Mouse (Mus musculus) hindbrain, embryonic 14.5 days (tissue): ENCODE measurements around the gene Rubcnl. TPM values are rescaled to one million over a fixed set of nuclear protein-coding genes. Genes with fewer than 3 reads are reported as not detected.

Experiments used
- ATAC-seq: fragments of 200-750 bp; cut with Nextera tagmentation; 2 replicates; pipeline ENCODE4 v1.8.0; 2017; ENCODE audit warnings: moderate number of reproducible peaks, mild to moderate bottlenecking, moderate TSS enrichment, moderate library complexity; ENCODE audit not compliant: low FRiP score
- DNase-seq: peaks from one replicate; pipeline ENCODE4 v3.0.0-alpha.2; 2015; ENCODE audit warnings: low spot score
- H3K27ac ChIP-seq: fragments of 300-500 bp; sonication (generic); 2 replicates; pipeline ENCODE4 v1.5.1; 2014; ENCODE audit warnings: mild to moderate bottlenecking, moderate library complexity
- H3K27me3 ChIP-seq: fragments of 300-500 bp; sonication (generic); 2 replicates; pipeline ENCODE4 v1.6.1; 2014; ENCODE audit warnings: mild to moderate bottlenecking, low read length, mixed read lengths; ENCODE audit not compliant: control insufficient read depth, insufficient read depth
- H3K36me3 ChIP-seq: fragments of 300-500 bp; sonication (generic); replicated peaks from 2 replicates; pipeline ENCODE4 v1.6.1; 2014; ENCODE audit not compliant: control insufficient read depth, insufficient read depth
- H3K4me1 ChIP-seq: fragments of 300-500 bp; sonication (generic); replicated peaks from 2 replicates; pipeline ENCODE4 v1.6.1; 2014; ENCODE audit warnings: antibody characterized with exemption, low read length, mixed read lengths; ENCODE audit not compliant: control insufficient read depth, insufficient read depth
- H3K4me2 ChIP-seq: fragments of 300-500 bp; sonication (generic); replicated peaks from 2 replicates; pipeline ENCODE4 v1.6.1; 2014; ENCODE audit warnings: mild to moderate bottlenecking, moderate library complexity
- H3K4me3 ChIP-seq: fragments of 300-500 bp; sonication (generic); replicated peaks from 2 replicates; pipeline ENCODE4 v1.5.1; 2014; ENCODE audit warnings: mild to moderate bottlenecking, low read length
- H3K9ac ChIP-seq: fragments of 300-500 bp; sonication (generic); 2 replicates; pipeline ENCODE4 v1.6.1; 2014
- H3K9me3 ChIP-seq: fragments of 300-500 bp; sonication (generic); 2 replicates; pipeline ENCODE4 v1.6.1; 2016; ENCODE audit warnings: low read length; ENCODE audit not compliant: control insufficient read depth
- WGBS: fragments of 180-500 bp; shearing (Covaris S2); extraction: QIAGEN DNeasy Blood & Tissue Kit; methylation state at CpG from one replicate; pipeline ENCODE4 v1.1.7; 2014; 5-methylcytosine and 5-hydroxymethylcytosine counted together
- polyA plus RNA-seq: library from polyadenylated mRNA; unstranded; fragments of >200 nt; fragmentation: Nextera tagmentation; extraction: Ambion mirVana; gene quantifications from 2 replicates; pipeline ENCODE4 v1.2.1, GENCODE M21; 2014

Gene Rubcnl
- polyA plus RNA-seq, 1 experiment from 2014 or later, result 0.27 TPM

GRCm38 (mm10) chr14:75030764-75031163 lies 14.9 kb downstream of the Rubcnl start:
- DNase-seq (no peak), ATAC-seq (no peak)
- Histone ChIP-seq H3K4me3 (no peak overlapping the region), H3K9me3 (no peaks in the 10 kb centered on the region), H3K36me3 (no peaks in the 10 kb centered on the region), H3K27me3 (no peaks in the 10 kb centered on the region), H3K9ac (no peak overlapping the region), H3K27ac (no peak overlapping the region), H3K4me1 (no peaks in the 10 kb centered on the region), H3K4me2 (no peak overlapping the region)
- 83% methylated on average over 7 of the region's 7 CpGs for WGBS

- ATAC-seq, result no peak
Measured at GRCm38 (mm10) chr14:75031999-75032575, 16.3 kb downstream of the Rubcnl start.

GRCm38 (mm10) chr14:75032742-75033141 lies 16.9 kb downstream of the Rubcnl start:
- WGBS, result 77% methylated on average over 4 of the region's 4 CpGs
- no peak for ATAC-seq
- H3K36me3 ChIP-seq, result no peaks in the 10 kb centered on the region

More at GRCm38 (mm10) chr14:75031999-75032575, 16.3 kb downstream of the Rubcnl start:
- Histone ChIP-seq H3K4me1 (no peaks in the 10 kb centered on the region), H3K9ac (no peak overlapping the region), H3K4me3 (no peak overlapping the region), H3K4me2 (no peak overlapping the region), H3K27ac (no peak overlapping the region), H3K9me3 (no peaks in the 10 kb centered on the region), H3K27me3 (no peaks in the 10 kb centered on the region), H3K36me3 (no peaks in the 10 kb centered on the region)
- WGBS, result 81% methylated on average over 9 of the region's 9 CpGs
- DNase-seq, result no peak

DNA sequence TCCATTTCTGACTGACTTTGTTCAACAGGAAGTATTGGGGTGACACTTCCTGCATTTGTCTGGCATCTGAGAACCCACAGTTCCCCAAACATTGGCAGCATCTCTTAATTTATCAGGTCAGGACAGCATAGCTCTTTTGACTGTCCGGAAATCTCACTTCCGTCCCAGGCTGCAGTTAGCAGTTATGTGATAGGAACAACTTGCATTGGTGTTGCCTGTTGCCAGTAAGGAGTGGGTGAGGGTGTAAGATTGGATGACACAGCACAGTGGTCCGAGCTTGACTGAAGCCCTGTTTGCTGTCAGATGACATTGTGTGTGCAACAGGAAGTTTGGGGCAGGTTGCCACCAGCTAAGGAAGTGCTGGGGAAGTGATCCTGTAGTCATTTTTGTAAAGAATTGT lies 18.4 kb downstream of the Rubcnl start:
- Histone ChIP-seq H3K9ac (no peak overlapping the region), H3K4me3 (no peak overlapping the region), H3K4me1 (no peaks in the 10 kb centered on the region), H3K27ac (no peak overlapping the region), H3K27me3 (no peaks in the 10 kb centered on the region), H3K36me3 (no peaks in the 10 kb centered on the region), H3K4me2 (no peak overlapping the region), H3K9me3 (no peaks in the 10 kb centered on the region)
- no peak for ATAC-seq
- DNase-seq, result no peak
- 93% methylated on average over 3 of the region's 3 CpGs for WGBS

More at GRCm38 (mm10) chr14:75032742-75033141, 16.9 kb downstream of the Rubcnl start:
- no peaks in the 10 kb centered on the region for H3K4me1 ChIP-seq
- no peak for DNase-seq
- no peak overlapping the region for H3K9ac ChIP-seq
- no peak overlapping the region for H3K4me2 ChIP-seq
- no peak overlapping the region for H3K27ac ChIP-seq
- H3K9me3 ChIP-seq, result no peaks in the 10 kb centered on the region
- no peak overlapping the region for H3K4me3 ChIP-seq
- H3K27me3 ChIP-seq, result no peaks in the 10 kb centered on the region

- no peak overlapping the region for H3K27ac ChIP-seq
- DNase-seq (no peak), ATAC-seq (no peak)
- no peaks in the 10 kb centered on the region for H3K4me1 ChIP-seq
- no peak overlapping the region for H3K4me2 ChIP-seq
- H3K9me3 ChIP-seq, result no peaks in the 10 kb centered on the region
- H3K9ac ChIP-seq, result no peak overlapping the region
- 62% methylated on average over 11 of the region's 11 CpGs for WGBS
- H3K4me3 ChIP-seq, result no peak overlapping the region
- H3K36me3 ChIP-seq, result no peaks in the 10 kb centered on the region
- H3K27me3 ChIP-seq, result no peaks in the 10 kb centered on the region
Measured at GRCm38 (mm10) chr14:75035431-75035830, 19.6 kb downstream of the Rubcnl start.

- Histone ChIP-seq H3K4me1 (no peaks in the 10 kb centered on the region), H3K4me3 (no peak overlapping the region), H3K27me3 (no peaks in the 10 kb centered on the region), H3K9me3 (no peaks in the 10 kb centered on the region), H3K4me2 (no peak overlapping the region), H3K27ac (no peak overlapping the region), H3K9ac (no peak overlapping the region), H3K36me3 (no peaks in the 10 kb centered on the region)
- WGBS, result 81% methylated on average over 7 of the region's 7 CpGs
- ATAC-seq, result no peak
- no peak for DNase-seq
Measured at GRCm38 (mm10) chr14:75045184-75045583, 29.4 kb downstream of the Rubcnl start.

- H3K9ac ChIP-seq, result no peak overlapping the region
- no peak overlapping the region for H3K27ac ChIP-seq
- H3K36me3 ChIP-seq, result no peaks in the 10 kb centered on the region
- H3K4me1 ChIP-seq, result no peaks in the 10 kb centered on the region
- 69% methylated on average over 8 of the region's 8 CpGs for WGBS
- ATAC-seq, result no peak
- H3K9me3 ChIP-seq, result no peaks in the 10 kb centered on the region
- no peaks in the 10 kb centered on the region for H3K27me3 ChIP-seq
- no peak overlapping the region for H3K4me3 ChIP-seq
- no peak overlapping the region for H3K4me2 ChIP-seq
- DNase-seq, result no peak
Measured at GRCm38 (mm10) chr14:75052451-75052850, 36.6 kb downstream of the Rubcnl start.

GRCm38 (mm10) chr14:75054455-75055343 lies 38.9 kb downstream of the Rubcnl start:
- H3K27me3 ChIP-seq, result no peaks in the 10 kb centered on the region
- no peaks in the 10 kb centered on the region for H3K36me3 ChIP-seq
- no peak overlapping the region for H3K9ac ChIP-seq
- no peaks in the 10 kb centered on the region for H3K4me1 ChIP-seq
- no peak for DNase-seq
- no peak overlapping the region for H3K4me3 ChIP-seq
- 85% methylated on average over 14 of the region's 14 CpGs for WGBS
- H3K9me3 ChIP-seq, result no peaks in the 10 kb centered on the region
- H3K27ac ChIP-seq, result no peak overlapping the region
- ATAC-seq, result no peak
- no peak overlapping the region for H3K4me2 ChIP-seq

- no peak for ATAC-seq
- Histone ChIP-seq H3K4me2 (no peak overlapping the region), H3K27ac (no peak overlapping the region), H3K9ac (no peak overlapping the region), H3K9me3 (no peaks in the 10 kb centered on the region), H3K36me3 (no peaks in the 10 kb centered on the region), H3K4me3 (no peak overlapping the region), H3K27me3 (no peaks in the 10 kb centered on the region), H3K4me1 (no peaks in the 10 kb centered on the region)
- no peak for DNase-seq
- 85% methylated on average over 9 of the region's 9 CpGs for WGBS
Measured at GRCm38 (mm10) chr14:75056861-75057431, 41.1 kb downstream of the Rubcnl start.
